Mouse (Mus musculus): ENCODE measurements around the gene Wfdc8. TPM values are rescaled to one million over a fixed set of nuclear protein-coding genes. Genes with fewer than 3 reads are reported as not detected.
A peak's percentile ranks its signal among the peaks of the same experiment; 100 is the strongest.
"Not testable (repeated sequence)": the region's sequence is repeated elsewhere in the genome, so short reads cannot be mapped to it uniquely, and the experiment has no call there.

Wfdc8 gene
- not detected in 2 replicates for polyA plus RNA-seq (2014; fragmentation: Nextera tagmentation; extraction: Ambion mirVana)

GRCm38 (mm10) chr2:164613471-164613870 lies at the start of gene Wfdc8, which contains the start of gene Wfdc6b:
Gene Wfdc8 (minus strand): TSS chr2:164613626.
Gene Wfdc6b (plus strand): TSS chr2:164613522.
- not testable (repeated sequence) for H3K4me2 ChIP-seq (ENCODE audit: low read length); H3K9ac ChIP-seq (replicated peaks; ENCODE audit: low read length); H3K27me3 ChIP-seq (ENCODE audit: control insufficient read depth, insufficient read depth, low read length); H3K4me3 ChIP-seq (replicated peaks; ENCODE audit: low read depth, low read length); H3K36me3 ChIP-seq (ENCODE audit: control insufficient read depth, insufficient read depth, low read length); H3K27ac ChIP-seq (replicated peaks; ENCODE audit: low read depth, low read length); ATAC-seq (ENCODE audit: low FRiP score, low TSS enrichment); H3K9me3 ChIP-seq (ENCODE audit: control insufficient read depth, low read length); H3K4me1 ChIP-seq (ENCODE audit: control insufficient read depth, insufficient read depth, low read length)
- peak; percentile 4 for DNase-seq
- 60% methylated on average over 8 of the region's 8 CpGs for WGBS

GRCm38 (mm10) chr2:164656483-164656882 lies 43.1 kb upstream of the Wfdc8 start, which contains the start of gene Wfdc9:
Gene Wfdc9 (minus strand): TSS chr2:164656583.
- WGBS: 81% methylated on average over 9 of the region's 9 CpGs
- Histone ChIP-seq H3K9ac (replicated peaks; ENCODE audit: low read length) (no peak within 1 kb of the TSS), H3K4me3 (replicated peaks; ENCODE audit: low read depth, low read length) (no peak within 1 kb of the TSS), H3K4me1 (ENCODE audit: control insufficient read depth, insufficient read depth, low read length) (no peaks in the 10 kb centered on the region), H3K9me3 (ENCODE audit: control insufficient read depth, low read length) (no peaks in the 10 kb centered on the region), H3K36me3 (ENCODE audit: control insufficient read depth, insufficient read depth, low read length) (no peaks in the 10 kb centered on the region), H3K4me2 (ENCODE audit: low read length) (no peak within 1 kb of the TSS), H3K27me3 (ENCODE audit: control insufficient read depth, insufficient read depth, low read length) (no peaks in the 10 kb centered on the region), H3K27ac (replicated peaks; ENCODE audit: low read depth, low read length) (no peak within 1 kb of the TSS)
- ATAC-seq (ENCODE audit: low FRiP score, low TSS enrichment) (no peak), DNase-seq (no peak)

- DNase-seq: peak; percentile 75
- 15% methylated on average over 11 of the region's 11 CpGs for WGBS
- Histone ChIP-seq H3K4me3 (replicated peaks; ENCODE audit: low read depth, low read length) (no peak within 1 kb of the TSS), H3K9me3 (ENCODE audit: control insufficient read depth, low read length) (no peaks in the 10 kb centered on the region), H3K4me2 (ENCODE audit: low read length) (no peak within 1 kb of the TSS), H3K4me1 (ENCODE audit: control insufficient read depth, insufficient read depth, low read length) (no peaks in the 10 kb centered on the region), H3K27ac (replicated peaks; ENCODE audit: low read depth, low read length) (no peak within 1 kb of the TSS), H3K36me3 (ENCODE audit: control insufficient read depth, insufficient read depth, low read length) (no peaks in the 10 kb centered on the region), H3K27me3 (ENCODE audit: control insufficient read depth, insufficient read depth, low read length) (no peaks in the 10 kb centered on the region), H3K9ac (replicated peaks; ENCODE audit: low read length) (no peak within 1 kb of the TSS)
- ATAC-seq (ENCODE audit: low FRiP score, low TSS enrichment): no peak
These were observed 42.4 kb upstream of the Wfdc8 start, which contains the start of gene Wfdc10 for GRCm38 (mm10) chr2:164655858-164656257. Gene Wfdc10 (plus strand): TSS chr2:164656046.

GRCm38 (mm10) chr2:164641881-164642673 lies 28.7 kb upstream of the Wfdc8 start:
- 76% methylated on average over 13 of the region's 13 CpGs for WGBS
- no peaks in the 10 kb centered on the region for H3K9me3 ChIP-seq (ENCODE audit: control insufficient read depth, low read length)
- no peaks in the 10 kb centered on the region for H3K27me3 ChIP-seq (ENCODE audit: control insufficient read depth, insufficient read depth, low read length)
- ATAC-seq (ENCODE audit: low FRiP score, low TSS enrichment) (no peak), DNase-seq (no peak)
- no peak overlapping the region for H3K4me2 ChIP-seq (ENCODE audit: low read length)
- no peak overlapping the region for H3K9ac ChIP-seq (replicated peaks; ENCODE audit: low read length)
- no peak overlapping the region for H3K4me3 ChIP-seq (replicated peaks; ENCODE audit: low read depth, low read length)
- H3K4me1 ChIP-seq (ENCODE audit: control insufficient read depth, insufficient read depth, low read length): no peaks in the 10 kb centered on the region
- no peak overlapping the region for H3K27ac ChIP-seq (replicated peaks; ENCODE audit: low read depth, low read length)
- no peaks in the 10 kb centered on the region for H3K36me3 ChIP-seq (ENCODE audit: control insufficient read depth, insufficient read depth, low read length)

- no peak overlapping the region for H3K4me2 ChIP-seq (ENCODE audit: low read length)
- no peak overlapping the region for H3K27ac ChIP-seq (replicated peaks; ENCODE audit: low read depth, low read length)
- DNase-seq (no peak), ATAC-seq (ENCODE audit: low FRiP score, low TSS enrichment) (no peak)
- H3K27me3 ChIP-seq (ENCODE audit: control insufficient read depth, insufficient read depth, low read length): no peaks in the 10 kb centered on the region
- no peaks in the 10 kb centered on the region for H3K9me3 ChIP-seq (ENCODE audit: control insufficient read depth, low read length)
- H3K36me3 ChIP-seq (ENCODE audit: control insufficient read depth, insufficient read depth, low read length): no peaks in the 10 kb centered on the region
- H3K4me3 ChIP-seq (replicated peaks; ENCODE audit: low read depth, low read length): no peak overlapping the region
- no peaks in the 10 kb centered on the region for H3K4me1 ChIP-seq (ENCODE audit: control insufficient read depth, insufficient read depth, low read length)
- 66% methylated on average over 7 of the region's 7 CpGs for WGBS
- H3K9ac ChIP-seq (replicated peaks; ENCODE audit: low read length): no peak overlapping the region
These were observed 27.7 kb upstream of the Wfdc8 start for GRCm38 (mm10) chr2:164641129-164641528.

- DNase-seq: no peak
- Histone ChIP-seq H3K4me1 (ENCODE audit: control insufficient read depth, insufficient read depth, low read length) (no peaks in the 10 kb centered on the region), H3K27me3 (ENCODE audit: control insufficient read depth, insufficient read depth, low read length) (no peaks in the 10 kb centered on the region), H3K36me3 (ENCODE audit: control insufficient read depth, insufficient read depth, low read length) (no peaks in the 10 kb centered on the region), H3K27ac (replicated peaks; ENCODE audit: low read depth, low read length) (no peak within 1 kb of the TSS), H3K9ac (replicated peaks; ENCODE audit: low read length) (no peak within 1 kb of the TSS), H3K4me2 (ENCODE audit: low read length) (no peak within 1 kb of the TSS), H3K4me3 (replicated peaks; ENCODE audit: low read depth, low read length) (no peak within 1 kb of the TSS), H3K9me3 (ENCODE audit: control insufficient read depth, low read length) (no peaks in the 10 kb centered on the region)
- ATAC-seq (ENCODE audit: low FRiP score, low TSS enrichment): no peak
- WGBS: 92% methylated on average over 3 of the region's 3 CpGs
These were observed 25.3 kb upstream of the Wfdc8 start, which contains the start of gene Wfdc16 for GRCm38 (mm10) chr2:164638696-164639095. Gene Wfdc16 (minus strand): TSS chr2:164638796.

- DNase-seq (no peak), ATAC-seq (ENCODE audit: low FRiP score, low TSS enrichment) (no peak)
- Histone ChIP-seq H3K9ac (replicated peaks; ENCODE audit: low read length) (no peak overlapping the region), H3K4me3 (replicated peaks; ENCODE audit: low read depth, low read length) (no peak overlapping the region), H3K36me3 (ENCODE audit: control insufficient read depth, insufficient read depth, low read length) (no peaks in the 10 kb centered on the region), H3K4me2 (ENCODE audit: low read length) (no peak overlapping the region), H3K27ac (replicated peaks; ENCODE audit: low read depth, low read length) (no peak overlapping the region), H3K4me1 (ENCODE audit: control insufficient read depth, insufficient read depth, low read length) (no peaks in the 10 kb centered on the region), H3K9me3 (ENCODE audit: control insufficient read depth, low read length) (no peaks in the 10 kb centered on the region), H3K27me3 (ENCODE audit: control insufficient read depth, insufficient read depth, low read length) (no peaks in the 10 kb centered on the region)
- 81% methylated on average over 9 of the region's 9 CpGs for WGBS
These were observed 21.8 kb upstream of the Wfdc8 start for GRCm38 (mm10) chr2:164635266-164635665.

- Histone ChIP-seq H3K27me3 (ENCODE audit: control insufficient read depth, insufficient read depth, low read length) (no peaks in the 10 kb centered on the region), H3K9ac (replicated peaks; ENCODE audit: low read length) (no peak overlapping the region), H3K4me1 (ENCODE audit: control insufficient read depth, insufficient read depth, low read length) (no peaks in the 10 kb centered on the region), H3K4me2 (ENCODE audit: low read length) (no peak overlapping the region), H3K36me3 (ENCODE audit: control insufficient read depth, insufficient read depth, low read length) (no peaks in the 10 kb centered on the region), H3K4me3 (replicated peaks; ENCODE audit: low read depth, low read length) (no peak overlapping the region), H3K27ac (replicated peaks; ENCODE audit: low read depth, low read length) (no peak overlapping the region), H3K9me3 (ENCODE audit: control insufficient read depth, low read length) (no peaks in the 10 kb centered on the region)
- DNase-seq: no peak
- 86% methylated on average over 4 of the region's 4 CpGs for WGBS
- no peak for ATAC-seq (ENCODE audit: low FRiP score, low TSS enrichment)
These were observed 8.3 kb upstream of the Wfdc8 start for GRCm38 (mm10) chr2:164621775-164622174.

- 90% methylated on average over 5 of the region's 5 CpGs for WGBS
- no peaks in the 10 kb centered on the region for H3K27me3 ChIP-seq (ENCODE audit: control insufficient read depth, insufficient read depth, low read length)
- H3K4me1 ChIP-seq (ENCODE audit: control insufficient read depth, insufficient read depth, low read length): no peaks in the 10 kb centered on the region
- no peak for DNase-seq
- H3K9me3 ChIP-seq (ENCODE audit: control insufficient read depth, low read length): no peaks in the 10 kb centered on the region
- H3K36me3 ChIP-seq (ENCODE audit: control insufficient read depth, insufficient read depth, low read length): no peaks in the 10 kb centered on the region
- no peak overlapping the region for H3K9ac ChIP-seq (replicated peaks; ENCODE audit: low read length)
- H3K4me2 ChIP-seq (ENCODE audit: low read length): no peak overlapping the region
- H3K27ac ChIP-seq (replicated peaks; ENCODE audit: low read depth, low read length): no peak overlapping the region
- no peak overlapping the region for H3K4me3 ChIP-seq (replicated peaks; ENCODE audit: low read depth, low read length)
- no peak for ATAC-seq (ENCODE audit: low FRiP score, low TSS enrichment)
These were observed 5.6 kb upstream of the Wfdc8 start for GRCm38 (mm10) chr2:164619050-164619449.

Measured in midbrain, embryonic 14.5 days (tissue).